Mouse (Mus musculus): ENCODE measurements around the gene Dppa2. TPM values are rescaled to one million over a fixed set of nuclear protein-coding genes. Genes with fewer than 3 reads are reported as not detected.

Dppa2 gene
- total RNA-seq (2023) = not detected in 2 replicates

DNA sequence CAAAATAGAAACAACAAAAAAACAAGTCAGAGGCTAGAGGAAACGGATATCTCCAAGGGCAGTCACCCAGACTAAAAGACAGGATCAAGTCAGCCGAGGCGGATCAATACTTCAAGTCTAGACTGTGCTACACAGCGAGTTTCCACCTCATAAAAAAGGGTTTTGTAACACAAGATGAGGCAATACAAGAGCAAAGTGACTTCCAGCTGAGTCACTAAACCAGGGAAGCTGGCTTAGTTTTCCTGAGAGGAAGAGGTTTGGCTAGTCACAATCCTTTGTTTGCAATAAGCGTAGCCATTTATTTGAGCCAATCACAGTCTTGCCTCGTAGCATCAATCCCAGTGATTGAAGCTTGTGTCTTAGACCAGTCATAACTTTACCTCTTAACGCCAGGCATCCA, at the start of gene Dppa2:
TSS of gene Dppa2 (plus strand) at position 400 of the 400 bp plus-strand sequence.

DNA sequence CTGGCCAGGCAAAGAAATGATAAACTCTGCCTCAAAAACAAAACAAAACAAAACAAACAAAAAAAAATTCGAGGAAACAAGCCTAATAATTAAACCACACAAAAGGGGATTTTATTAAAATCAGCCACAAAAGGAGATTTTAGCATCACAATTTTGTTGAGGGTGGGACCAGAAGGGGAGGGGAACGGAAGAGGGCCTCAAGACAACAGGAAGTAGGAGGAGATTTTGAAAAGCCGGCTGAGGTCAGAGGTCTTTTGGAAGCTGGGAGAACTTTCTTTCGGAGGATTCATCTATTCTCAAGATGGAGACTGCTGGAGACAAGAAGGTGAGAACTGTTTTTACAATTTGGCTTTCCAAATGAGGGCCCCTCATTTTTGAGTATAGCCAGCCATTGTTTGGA, 20.2 kb upstream of the Dppa2 start, which contains the start of gene Dppa4:
TSS of gene Dppa4 (plus strand) at position 217 of the 400 bp plus-strand sequence.

Other genes with a start within 250 kb of the Dppa2 start
- not detected in 2 replicates for gene Dppa4, start 20.2 kb upstream of the Dppa2 start, total RNA-seq (2023)
- gene Gm5485, start 108.5 kb downstream of the Dppa2 start, total RNA-seq (2023) = not detected in 2 replicates
- gene Morc1, start 127.3 kb downstream of the Dppa2 start, total RNA-seq (2023) = not detected in 2 replicates

Data from neutrophil, adult 65 days (primary cell).